Mouse (Mus musculus): ENCODE data around the gene Naa40.

The Naa40 gene

DNA sequence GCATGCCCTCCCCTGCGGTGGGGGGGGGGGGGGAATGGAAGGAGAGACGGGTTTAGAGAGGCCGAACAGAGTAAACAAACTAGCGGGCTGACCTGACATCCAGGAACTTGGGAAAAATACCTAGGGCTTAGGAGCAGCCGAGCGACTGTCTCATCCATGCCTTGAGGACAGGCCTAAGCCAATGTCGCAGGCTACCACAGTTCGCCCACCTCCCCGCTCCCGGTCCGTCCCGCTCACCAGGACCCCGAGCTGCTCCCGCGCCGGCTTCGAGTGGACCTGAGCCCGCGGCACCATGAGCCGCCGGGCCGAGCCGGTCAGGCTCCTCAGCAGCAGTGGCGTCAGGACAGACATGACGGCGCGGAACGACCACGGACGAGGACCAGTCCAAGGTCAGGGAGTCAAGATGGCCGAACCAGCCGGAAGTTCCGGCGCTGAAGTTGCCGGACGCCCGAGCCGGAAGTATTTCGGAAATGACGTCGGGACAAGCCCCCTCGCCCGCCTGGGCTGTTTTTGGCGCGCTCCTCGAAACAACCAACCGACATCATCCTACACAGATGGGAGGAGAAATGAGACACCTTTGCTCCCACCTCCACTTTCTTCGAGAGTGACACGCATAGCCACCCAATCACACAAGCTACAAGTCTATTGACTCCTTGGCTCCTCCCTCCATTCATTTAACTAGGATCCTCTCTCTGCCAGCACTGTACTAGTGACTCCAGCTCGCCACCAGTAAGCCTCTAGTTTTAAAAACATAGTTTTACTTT, 23.6 kb downstream of the Naa40 start, which contains the start of gene Cox8a:
Cox8a (minus strand) TSS at position 455 of the 764 bp plus-strand sequence.
- peak; percentile 97 to 98 for DNase-seq (ENCODE audit: low spot score in 2 of 2)

DNA sequence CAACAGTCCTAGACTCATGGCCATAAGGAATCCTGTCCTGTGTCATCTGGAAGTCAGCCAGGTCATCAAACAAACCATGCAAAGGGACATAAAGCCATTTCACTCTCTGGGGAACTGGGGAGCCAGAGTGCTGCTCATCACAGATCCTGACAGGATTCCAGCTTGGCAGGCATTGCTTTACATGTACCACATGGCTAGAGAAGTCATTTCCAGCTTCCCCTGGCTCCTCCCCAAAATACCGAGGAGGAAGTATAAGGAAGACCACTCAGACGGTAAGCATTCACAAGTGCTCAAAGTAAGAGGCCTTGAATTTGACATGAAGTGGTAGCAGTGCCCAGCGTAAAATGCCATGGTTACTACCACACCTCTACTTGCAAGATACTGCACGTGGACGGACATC, 26.5 kb downstream of the Naa40 start:
- no peak for DNase-seq (ENCODE audit: low spot score in 2 of 2)

DNA sequence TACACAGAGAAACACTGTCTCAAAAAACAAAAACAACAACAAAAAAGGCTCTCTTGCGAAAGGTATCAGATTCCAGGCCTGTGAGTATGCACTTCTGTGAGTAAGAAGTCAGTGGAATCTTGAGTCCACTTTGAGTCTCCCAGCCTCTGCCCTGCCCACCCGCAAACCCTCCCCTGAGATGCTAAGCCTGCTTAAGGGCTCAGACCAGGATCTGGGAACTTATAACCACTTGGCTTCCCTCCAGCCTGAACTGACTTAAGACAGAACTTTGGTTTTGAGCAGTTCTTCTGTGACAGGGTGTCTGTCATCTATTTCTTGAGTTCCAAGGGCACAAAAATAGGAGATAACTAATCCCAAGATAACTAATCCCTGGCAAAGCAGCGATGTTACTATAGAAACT, 28.0 kb downstream of the Naa40 start:
- DNase-seq (ENCODE audit: low spot score in 2 of 2): no peak

DNA sequence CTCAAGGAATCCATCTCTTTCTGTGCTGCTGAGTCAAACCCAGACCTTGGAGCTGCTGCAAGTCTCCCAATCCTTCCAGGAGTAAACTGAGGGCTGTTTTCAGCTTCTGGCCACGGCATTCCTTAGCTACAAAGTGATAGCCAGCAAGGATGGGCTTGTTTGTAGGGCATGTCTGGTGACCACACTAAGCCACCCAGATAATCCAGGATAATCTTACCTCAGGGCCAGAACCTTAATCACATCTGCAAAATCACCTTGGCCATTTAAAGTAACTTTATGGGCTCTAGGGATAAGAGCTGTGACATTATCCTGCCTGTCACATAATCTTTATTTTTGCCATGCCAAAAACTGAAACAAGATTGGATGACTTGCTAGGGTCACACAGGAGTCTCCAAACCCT, 28.8 kb downstream of the Naa40 start:
- no peak for DNase-seq (ENCODE audit: low spot score in 2 of 2)

DNA sequence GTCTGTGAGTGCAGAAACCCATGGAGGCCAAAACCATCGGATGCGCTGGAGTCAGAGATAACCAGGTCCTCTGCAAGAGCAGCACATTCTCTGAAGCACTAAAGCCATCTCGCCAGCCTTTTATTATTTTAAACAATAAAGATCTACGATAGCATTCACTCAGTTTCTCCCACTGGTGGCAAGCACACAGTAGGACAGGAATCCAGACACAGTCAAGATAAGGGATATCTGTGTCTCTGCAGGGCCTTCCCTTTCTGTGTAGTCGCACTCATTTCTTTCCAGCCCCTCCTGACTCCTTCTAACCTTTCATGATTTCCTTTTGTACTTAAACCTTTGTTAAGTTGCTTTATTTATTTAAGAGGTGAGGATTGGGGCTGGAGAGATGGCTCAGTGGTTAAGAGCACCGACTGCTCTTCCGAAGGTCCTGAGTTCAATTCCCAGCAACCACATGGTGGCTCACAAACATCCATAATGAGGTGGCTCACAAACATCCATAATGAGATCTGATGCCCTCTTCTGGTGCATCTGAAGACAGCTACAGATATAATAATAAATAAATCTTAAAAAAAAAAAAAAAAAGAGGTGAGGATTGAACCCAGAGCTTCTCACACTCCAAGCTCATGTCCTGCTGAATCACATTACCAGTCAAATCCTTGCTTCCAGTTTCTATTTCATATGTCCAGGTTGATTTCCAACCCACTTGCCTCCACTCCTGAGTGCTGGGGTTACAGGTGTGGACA, 30.9 kb downstream of the Naa40 start:
- no peak for DNase-seq (ENCODE audit: low spot score in 2 of 2)

DNA sequence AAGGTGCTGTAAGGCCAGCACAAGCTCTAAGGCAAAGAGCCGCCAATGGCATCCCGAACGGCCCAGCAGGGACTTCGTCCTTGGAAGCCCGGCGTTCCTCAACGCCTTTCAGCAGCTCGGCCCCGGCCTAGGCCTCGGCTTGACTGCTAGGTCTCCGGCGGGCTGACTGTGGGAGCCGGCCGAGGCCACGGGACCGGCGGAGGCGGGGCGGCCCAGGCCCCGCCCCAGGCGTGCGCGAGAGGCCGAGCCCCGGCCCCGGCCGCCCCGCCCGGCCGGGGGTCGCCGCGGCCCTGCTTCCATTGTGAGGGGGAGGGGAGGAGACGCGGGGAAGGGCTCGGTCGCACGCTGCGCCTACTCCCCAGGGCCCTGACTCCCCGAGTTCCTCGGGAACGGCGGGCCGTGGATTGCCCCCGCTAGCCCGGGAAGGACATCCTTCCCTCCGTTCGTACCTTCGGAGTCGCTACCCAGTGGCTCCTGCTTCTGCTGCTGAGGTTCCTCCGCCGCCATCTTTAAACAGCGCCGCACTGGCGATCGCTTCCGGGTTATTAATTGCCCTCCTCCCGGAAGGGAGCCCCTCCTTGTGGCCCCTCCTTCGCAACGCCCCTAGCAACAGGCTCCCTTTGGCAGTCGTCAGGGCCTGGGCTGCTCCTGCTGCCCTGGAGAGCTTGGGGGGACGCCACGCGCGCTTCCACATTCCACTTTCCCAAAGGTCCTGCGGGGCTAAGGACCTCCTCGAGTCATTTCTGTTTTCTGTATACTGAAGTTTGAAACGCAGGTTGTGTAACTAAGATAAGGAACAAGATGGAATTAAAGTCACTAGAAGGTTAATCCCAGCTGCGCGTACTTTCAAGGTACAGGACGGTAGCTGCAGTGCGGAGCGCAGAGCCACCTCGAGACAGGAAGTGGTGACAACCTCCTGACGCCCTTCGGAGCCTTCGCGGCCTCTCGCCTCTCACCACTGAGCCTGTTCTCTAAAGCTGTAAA, 34.9 kb downstream of the Naa40 start, which contains the start of gene Otub1:
Otub1 (minus strand) TSS at position 564 of the 984 bp plus-strand sequence.
- peak; percentile 92 to 94 for DNase-seq (ENCODE audit: low spot score in 2 of 2)

DNA sequence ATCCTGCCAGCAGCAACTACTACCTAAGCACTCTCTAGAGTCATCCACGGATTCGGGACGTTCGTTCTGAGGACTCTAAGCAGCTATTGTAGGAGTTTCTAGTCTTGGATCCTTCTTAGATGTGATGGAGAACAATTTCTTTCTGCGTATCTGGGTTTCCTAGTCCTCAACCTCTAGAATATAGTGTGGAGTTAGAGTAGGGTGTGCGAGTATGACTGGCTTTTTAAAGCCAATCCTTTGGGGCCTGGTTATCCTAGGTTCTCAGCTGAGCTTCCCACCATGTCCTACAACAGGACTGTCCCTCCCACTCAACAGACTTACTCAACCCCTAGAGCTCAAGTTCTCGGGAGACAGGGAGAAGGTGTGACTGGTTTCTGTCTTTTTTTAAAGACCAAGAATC, 35.7 kb downstream of the Naa40 start:
- DNase-seq (ENCODE audit: low spot score in 2 of 2): no peak

DNA sequence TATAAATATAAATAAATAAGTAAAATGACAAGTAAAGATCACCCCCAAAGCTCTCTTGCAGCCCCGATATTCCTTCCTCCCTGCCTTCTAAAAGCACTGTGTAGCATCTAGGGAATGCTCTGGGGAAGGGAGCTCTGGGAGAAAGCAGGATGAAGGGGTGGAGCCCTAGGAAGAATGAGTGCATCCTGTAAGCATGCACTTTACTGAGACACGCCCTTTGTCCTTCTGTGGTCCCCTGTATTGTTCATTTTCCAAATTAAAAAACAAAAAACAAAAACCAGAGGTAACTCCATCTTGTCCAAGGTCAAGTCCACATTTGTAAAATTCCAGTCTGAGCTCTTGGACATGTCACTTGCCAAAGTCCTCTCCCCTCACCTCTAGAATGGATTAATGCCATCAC, 36.1 kb downstream of the Naa40 start:
- no peak for DNase-seq (ENCODE audit: low spot score in 2 of 2)

DNA sequence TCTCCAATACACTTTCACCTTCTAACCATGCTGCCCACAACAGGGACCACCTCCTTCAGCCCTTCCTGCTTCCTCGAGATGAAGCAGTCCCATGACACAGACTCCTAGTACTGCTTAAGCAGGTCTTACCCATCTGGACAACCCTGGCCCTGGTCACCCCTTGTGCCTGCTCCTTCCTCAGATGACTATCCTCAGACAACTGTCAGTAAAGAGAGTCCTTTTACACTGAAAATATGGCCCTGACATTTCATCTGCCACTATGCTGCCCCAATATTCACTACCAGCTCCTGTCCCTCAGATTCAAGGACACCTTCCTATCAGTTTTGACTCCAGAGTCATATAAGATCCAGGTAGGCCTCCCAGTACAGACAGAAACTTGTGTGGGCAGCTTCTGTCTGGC, 40.6 kb downstream of the Naa40 start:
- DNase-seq (ENCODE audit: low spot score in 2 of 2): no peak

DNA sequence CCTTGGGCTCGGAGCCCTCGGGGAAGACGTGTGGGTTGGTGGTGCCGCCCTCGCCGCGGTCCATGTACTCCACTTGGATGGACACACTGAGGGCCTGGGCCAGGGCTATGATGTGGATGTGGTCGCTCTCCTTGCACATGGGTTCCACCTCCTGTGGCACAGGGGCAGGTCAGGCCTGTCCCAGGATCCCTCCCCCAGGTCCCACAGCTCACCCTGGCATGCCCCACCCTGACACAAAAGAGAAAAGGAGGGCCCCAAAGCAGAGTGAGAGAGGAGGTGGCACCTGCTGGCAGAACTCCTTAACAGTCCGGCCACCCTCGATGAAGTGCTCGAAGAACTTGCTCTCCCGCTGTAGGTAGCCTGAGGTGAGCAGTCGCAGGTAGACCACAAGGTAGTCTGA, 41.9 kb downstream of the Naa40 start:
- no peak for DNase-seq (ENCODE audit: low spot score in 2 of 2)

DNA sequence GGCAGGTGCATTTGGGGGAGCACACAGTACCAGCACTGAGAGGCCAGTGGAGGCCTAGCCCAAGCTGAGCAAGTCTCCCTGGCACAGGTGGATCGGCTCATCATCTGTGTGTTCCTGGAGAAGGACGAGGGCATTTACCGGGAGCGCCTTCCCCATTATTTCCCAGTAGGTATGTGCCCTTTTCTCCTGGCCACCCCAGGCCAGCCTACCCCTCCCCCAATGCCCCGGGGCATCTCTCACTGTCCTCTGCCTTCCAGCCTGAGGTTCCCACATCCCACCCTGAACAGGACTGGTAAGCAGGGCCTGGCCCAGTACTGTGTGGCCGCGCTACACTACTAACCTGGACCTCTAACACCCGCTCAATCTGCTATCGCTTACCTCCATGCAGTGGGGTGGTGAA, 43.5 kb downstream of the Naa40 start:
- DNase-seq (ENCODE audit: low spot score in 2 of 2): no peak

DNA sequence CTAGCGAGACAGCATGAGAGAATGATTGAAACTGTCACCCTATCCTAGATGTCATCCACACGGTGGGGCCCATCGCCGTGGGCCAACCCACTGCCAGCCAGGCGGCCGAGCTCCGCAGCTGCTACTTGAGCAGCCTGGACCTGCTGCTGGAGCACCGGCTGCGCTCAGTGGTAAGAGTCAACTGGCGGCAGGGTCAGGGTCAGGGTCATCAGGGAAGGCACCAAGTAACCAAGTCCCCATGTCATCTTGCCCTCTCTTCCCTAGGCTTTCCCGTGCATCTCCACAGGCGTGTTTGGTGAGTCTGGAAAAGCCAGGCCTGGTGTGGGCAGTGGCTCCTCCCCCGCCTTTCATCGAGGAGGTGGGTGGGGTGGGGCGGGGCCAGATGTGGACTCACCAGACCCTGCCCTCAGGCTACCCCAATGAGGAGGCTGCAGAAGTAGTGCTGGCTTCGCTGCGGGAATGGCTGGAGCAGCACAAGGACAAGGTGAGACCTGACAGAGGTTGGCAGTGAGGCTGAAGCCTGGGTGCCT, 44.2 kb downstream of the Naa40 start:
- no peak for DNase-seq (ENCODE audit: low spot score in 2 of 2)

DNA sequence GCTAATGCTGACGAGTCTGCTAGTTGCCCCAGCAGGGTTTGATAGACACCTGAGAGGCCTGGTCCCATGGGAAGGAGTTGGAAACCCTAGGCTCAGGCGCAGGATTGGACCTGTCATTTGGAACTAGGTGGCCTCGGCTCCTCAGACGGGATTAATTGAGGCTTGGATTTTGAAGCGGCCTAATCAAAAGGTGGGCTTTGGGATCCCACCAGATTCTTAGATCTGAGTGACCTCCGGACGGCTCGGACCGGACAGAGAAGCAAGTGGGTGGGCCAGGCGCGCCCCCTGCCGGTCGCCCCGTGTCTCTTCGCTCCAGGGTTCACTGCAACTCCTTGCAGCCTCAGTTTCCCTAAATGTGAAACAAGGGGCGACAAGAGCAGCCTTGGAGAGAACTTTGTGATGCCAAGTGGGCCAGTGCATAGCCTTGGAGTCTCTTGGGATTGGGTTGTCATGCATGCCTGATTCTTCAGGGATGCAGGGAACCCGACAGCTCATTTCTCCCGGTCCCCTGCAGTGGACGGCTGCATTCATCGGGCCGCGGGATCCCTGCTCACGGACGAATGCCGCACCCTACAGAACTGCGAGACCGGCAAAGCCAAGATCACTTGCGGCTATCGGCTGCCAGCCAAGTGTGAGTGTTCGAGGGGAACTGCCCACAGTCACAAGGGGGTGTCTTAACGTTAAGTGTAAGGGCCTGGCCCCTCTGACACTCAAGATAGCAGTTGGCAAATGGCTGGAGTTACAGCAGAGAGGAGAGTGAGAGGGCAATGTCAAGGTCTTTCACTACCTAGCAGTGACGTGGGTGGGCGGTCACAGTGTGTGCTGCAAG, 44.9 kb downstream of the Naa40 start:
- peak; percentile 63 to 64 for DNase-seq (ENCODE audit: low spot score in 2 of 2)

DNA sequence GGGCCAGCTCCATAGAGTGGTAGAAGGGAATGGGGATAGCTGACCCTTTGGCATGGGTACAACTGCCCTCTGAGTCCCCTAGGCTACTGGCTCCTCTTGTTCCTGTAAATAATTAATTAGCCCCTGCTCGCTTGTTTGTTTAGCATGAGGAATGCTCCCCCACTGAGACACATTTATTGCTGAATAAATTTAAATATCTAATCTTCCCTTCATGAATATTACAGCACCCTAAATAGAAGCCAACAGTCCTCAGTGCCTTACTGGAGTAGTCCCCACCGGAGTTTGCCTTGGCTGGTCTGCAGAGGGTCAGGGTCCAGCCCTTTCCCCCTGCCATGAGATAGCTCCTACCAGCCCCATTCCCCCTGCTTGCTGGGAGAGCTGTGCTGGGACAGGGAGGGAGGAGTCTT, 48.4 kb downstream of the Naa40 start:
- DNase-seq (ENCODE audit: low spot score in 2 of 2): no peak

DNA sequence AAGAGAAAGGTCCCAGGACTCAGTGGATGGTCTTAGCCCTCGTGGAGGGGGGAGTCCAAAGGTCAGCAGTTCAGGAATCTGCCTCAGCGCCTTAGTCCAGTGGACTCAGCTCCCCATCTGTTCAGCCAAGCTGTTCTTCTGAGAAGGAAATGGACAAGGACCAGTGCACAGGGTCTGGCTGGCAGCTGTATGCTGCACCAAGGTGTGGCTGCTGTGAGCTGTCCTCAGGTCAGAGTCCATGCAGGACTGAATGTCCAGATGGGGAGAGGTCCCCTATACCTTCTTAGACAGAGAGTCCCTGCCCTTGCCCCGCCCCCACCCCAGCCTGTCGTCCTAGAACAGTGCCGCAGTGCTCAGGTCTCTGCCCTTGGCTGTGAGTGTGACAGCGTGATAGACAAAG, 49.3 kb downstream of the Naa40 start:
- DNase-seq (ENCODE audit: low spot score in 2 of 2): no peak

DNA sequence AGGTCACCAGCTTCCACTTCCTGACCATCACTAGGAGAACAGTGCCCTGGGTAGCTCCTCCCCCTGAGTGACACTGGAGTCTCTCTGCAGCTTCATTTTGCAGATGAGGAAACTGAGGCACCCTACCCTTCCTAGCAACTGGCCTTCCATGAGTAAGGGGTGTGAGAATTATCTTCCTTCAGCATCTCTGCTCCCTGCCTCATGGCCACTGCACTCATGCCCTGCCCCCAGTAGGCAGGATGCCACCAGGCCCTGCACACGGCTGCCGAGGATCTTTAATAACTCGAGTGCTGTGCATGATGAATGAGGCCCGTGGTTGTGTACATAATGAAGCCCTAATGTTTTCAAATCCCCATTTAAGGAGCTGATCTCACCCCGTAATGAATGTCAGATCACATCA, 50.0 kb downstream of the Naa40 start:
- no peak for DNase-seq (ENCODE audit: low spot score in 2 of 2)

DNA sequence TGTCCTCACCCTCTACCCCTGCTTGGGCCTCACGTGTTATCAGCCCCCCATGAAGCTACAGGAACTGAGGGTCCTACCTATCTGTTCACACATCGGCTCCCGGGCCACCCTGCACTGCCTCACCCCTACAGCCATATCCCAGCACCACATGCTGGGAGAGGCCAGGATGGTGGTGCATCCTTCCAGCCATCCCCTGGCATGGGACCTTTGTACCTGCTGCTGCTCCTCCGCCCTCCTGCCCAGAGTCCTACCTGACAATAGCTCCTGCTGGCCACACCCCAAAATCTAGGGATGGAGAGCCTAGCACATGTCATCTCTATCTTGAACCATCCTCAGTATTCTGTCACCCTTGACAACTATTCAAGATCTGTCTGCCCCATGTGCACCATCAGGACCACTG, 52.0 kb downstream of the Naa40 start:
- no peak for DNase-seq (ENCODE audit: low spot score in 2 of 2)

DNA sequence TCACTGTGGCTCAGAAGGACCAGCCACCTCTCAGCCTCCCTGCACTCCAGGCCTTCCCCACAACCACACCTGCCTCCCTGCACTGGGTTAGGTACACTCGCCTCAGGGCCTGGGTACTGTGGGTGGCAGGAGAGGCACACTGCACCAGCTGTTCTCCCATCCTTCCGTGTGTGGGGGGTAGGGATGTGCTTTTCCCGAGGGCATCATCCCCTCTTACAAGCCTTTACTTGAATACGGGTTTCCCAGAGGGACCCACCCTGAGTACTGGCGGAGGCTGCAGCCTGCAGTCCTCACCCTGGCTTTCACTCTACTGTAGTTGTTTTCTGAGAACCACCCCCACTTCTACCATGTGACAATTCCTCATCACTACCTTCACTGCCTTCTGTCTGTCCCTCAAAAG, 53.8 kb downstream of the Naa40 start:
- DNase-seq (ENCODE audit: low spot score in 2 of 2): no peak

DNA sequence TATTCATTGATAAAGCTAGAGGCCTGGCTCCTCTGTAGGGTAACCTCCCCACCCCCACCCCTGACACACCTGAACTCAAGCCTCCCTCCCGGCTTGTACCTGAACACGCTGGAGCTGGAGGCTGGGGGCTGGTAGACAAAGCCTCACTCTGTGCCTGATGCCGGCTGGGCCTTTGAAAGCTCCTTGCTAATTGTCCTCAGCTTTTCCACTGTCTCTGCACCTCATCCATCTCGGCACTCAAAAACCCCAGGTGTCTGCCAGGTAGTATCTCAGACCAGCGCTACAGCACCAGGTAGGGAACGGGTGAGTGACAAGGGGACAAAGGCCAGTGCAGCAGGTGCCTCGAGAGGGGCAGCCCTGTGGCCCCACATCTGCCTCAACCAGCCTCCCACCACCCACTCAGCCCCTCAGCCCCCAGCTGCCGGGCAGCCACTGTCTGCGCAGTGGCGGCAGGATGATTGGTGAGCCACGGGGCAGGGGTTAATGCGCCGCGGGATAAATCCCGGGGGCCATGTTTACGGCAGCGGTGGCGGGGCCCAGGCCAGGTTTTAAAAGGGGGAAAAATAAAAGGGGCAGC, 55.2 kb downstream of the Naa40 start:
- no peak for DNase-seq (ENCODE audit: low spot score in 2 of 2)

DNA sequence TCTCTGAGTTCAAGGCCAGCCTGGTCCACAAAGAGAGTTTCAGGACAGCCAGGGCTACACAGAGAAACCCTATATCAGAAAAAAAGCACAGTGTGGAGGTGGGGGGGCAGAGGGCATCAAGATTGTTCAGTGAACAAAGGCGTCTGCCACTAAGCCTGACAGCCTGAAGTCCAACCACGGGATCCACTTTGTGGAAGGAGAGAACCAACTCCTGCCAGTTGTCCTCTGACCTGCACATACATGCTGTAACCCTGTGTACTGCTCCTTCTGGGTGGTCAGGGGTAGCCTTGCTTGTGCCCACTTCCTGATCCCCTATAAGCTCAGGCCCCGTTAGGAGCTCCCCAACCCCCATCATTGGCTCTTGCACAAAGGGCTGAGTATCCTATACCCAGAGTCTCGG, 55.9 kb downstream of the Naa40 start:
- no peak for DNase-seq (ENCODE audit: low spot score in 2 of 2)

DNA sequence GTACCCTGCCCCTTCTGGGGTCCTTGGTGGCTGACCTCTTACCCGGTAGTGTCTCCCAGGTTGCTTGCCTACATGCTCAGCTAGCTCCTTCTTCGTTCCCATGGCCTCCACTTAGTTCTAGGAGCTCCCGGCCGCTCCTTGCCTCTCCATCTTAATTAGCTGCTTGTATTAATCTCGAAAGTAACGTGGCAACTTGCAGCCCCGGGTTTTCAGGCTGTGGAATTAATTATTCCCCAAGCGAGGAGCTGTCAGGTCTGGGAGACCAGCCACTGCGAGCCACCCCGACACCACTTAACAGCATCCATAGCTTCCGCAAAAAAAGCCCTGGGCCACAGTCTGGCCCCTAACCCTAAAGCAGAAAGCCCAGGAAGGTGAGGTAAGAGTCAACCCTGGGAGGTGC, 57.6 kb downstream of the Naa40 start:
- DNase-seq (ENCODE audit: low spot score in 2 of 2): no peak
